Mouse (Mus musculus): ENCODE measurements around the gene Cdc42se1. TPM values are rescaled to one million over a fixed set of nuclear protein-coding genes. Genes with fewer than 3 reads are reported as not detected.

Gene Cdc42se1
- polyA plus RNA-seq, 2 experiments: 76.1 to 126 TPM

DNA sequence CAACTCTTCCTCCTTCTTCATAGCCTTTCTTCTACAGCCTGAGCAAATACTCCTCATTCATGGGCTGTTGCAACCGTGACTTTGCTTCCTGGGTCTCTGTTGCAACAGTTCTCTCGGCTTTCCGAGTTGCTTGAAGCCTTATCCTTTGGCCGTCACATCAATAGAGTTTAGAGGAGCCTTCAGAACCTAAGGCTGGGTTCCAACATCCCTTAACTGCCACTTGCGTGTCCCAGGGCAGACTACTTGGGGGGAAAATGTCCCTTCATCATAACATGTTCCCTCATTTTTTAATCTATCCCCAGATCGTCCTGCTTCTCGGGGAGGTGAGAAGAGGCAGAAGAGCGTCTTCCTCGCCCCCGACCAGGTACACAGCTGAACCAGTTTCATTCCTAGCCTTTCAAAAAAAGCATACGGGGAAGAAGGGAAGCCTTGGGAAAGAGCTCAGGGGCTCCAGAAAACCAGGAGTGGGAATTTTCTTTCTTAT, 53.9 kb downstream of the Cdc42se1 start:
- 2% methylated on average over 11 of the region's 11 CpGs for WGBS
- peaks cover 13% of the 10 kb centered on the region for H3K4me1 ChIP-seq (ENCODE audit: control insufficient read depth, insufficient read depth, low read length)
- H3K9me3 ChIP-seq (ENCODE audit: control insufficient read depth, low read length): no peaks in the 10 kb centered on the region
- ATAC-seq (ENCODE audit: low FRiP score, low read depth): no peak
- peak overlapping the region; percentile 77 for H3K4me3 ChIP-seq (replicated peaks; ENCODE audit: low read length)
- no peak for TF ChIP-seq POLR2A (IDR thresholded peaks at IDR 0.05; ENCODE audit: borderline replicate concordance, extremely low read depth, insufficient read depth, insufficient read length)
- peak overlapping the region; percentile 92 for H3K27ac ChIP-seq (replicated peaks; ENCODE audit: low read depth, low read length)
- H3K36me3 ChIP-seq (ENCODE audit: control insufficient read depth, insufficient read depth, low read length): 0 out of 2 replicates have a peak, but pooled peaks cover 4% of the 10 kb centered on the region
- H3K4me2 ChIP-seq (replicated peaks; ENCODE audit: low read depth, low read length, severe bottlenecking): peak overlapping the region; percentile 68
- peak overlapping the region; percentile 67 for H3K9ac ChIP-seq (ENCODE audit: low read depth, low read length, severe bottlenecking)
- peak; percentile 20 for DNase-seq (ENCODE audit: low spot score)
- H3K27me3 ChIP-seq (ENCODE audit: control insufficient read depth, insufficient read depth, low read length): no peaks in the 10 kb centered on the region

DNA sequence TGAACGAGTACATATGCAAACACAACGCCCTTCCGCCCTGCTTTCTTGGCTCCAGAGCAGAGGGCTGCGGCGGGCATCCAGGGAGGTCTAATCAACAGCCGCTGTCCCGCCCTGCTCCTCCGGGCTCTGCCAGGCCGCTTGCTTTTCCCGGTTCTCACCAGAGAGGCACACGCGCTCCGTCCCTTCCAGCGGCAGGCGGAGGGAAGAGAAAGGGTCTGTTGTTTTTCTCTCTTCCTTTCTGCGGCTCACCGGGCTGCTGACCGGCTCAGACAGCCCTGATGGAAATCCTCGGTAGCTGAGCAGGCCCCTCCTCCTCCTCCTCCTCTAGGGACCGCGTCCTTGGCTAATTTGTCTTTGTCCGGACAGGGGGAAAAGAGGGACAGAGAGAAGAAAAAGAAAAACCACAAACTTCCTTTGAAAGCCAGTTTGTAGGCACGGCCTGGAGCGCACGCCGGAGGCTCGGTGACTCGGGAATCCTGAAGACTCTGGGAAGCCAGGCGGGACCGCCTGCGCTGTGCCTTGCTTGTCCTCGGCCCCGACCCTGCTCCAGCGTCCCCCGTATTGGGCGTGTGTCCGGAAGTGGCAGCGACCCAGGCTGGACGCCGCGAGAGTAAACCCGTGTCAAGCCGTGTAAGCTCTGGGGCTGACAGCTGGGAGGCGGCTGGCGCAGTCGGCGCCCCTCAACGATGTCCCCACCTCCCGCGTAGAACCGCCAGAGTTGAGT, 54.5 kb downstream of the Cdc42se1 start:
- ATAC-seq (ENCODE audit: low FRiP score, low read depth): peak; percentile 71
- WGBS: under 1% methylated on average over 44 of the region's 51 CpGs

DNA sequence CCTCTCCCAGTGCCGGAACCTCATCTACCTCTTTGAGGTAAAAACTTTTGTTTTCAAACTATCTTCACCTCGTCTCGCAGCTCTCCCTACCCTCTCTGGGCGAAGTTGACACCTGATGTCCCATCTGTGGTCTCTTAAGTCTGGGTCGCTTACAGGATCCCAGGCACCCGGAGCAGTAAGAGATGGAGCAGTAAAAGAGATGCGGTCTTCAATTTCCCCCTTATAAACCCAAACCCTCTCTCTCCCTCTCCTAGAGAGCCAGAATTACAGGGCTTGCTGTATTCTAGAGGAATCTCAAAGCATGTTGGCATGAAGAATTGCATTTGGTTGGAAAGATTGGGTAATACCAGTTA, 55.0 kb downstream of the Cdc42se1 start:
- no peak for TF ChIP-seq POLR2A (IDR thresholded peaks at IDR 0.05; ENCODE audit: borderline replicate concordance, extremely low read depth, insufficient read depth, insufficient read length)
- peaks cover 13% of the 10 kb centered on the region for H3K4me1 ChIP-seq (ENCODE audit: control insufficient read depth, insufficient read depth, low read length)
- H3K9me3 ChIP-seq (ENCODE audit: control insufficient read depth, low read length): no peaks in the 10 kb centered on the region
- ATAC-seq (ENCODE audit: low FRiP score, low read depth) (no peak), DNase-seq (ENCODE audit: low spot score) (no peak)
- H3K27ac ChIP-seq (replicated peaks; ENCODE audit: low read depth, low read length): peak overlapping the region; percentile 92
- peaks cover 16% of the 10 kb centered on the region for H3K36me3 ChIP-seq (ENCODE audit: control insufficient read depth, insufficient read depth, low read length)
- H3K4me3 ChIP-seq (replicated peaks; ENCODE audit: low read length): peak overlapping the region; percentile 77
- H3K27me3 ChIP-seq (ENCODE audit: control insufficient read depth, insufficient read depth, low read length): no peaks in the 10 kb centered on the region
- H3K4me2 ChIP-seq (replicated peaks; ENCODE audit: low read depth, low read length, severe bottlenecking): peak overlapping the region; percentile 68
- WGBS: 2% methylated on average over 7 of the region's 7 CpGs
- H3K9ac ChIP-seq (ENCODE audit: low read depth, low read length, severe bottlenecking): peak overlapping the region; percentile 67

More for the DNA sequence above, 54.5 kb downstream of the Cdc42se1 start:
- H3K9me3 ChIP-seq (ENCODE audit: control insufficient read depth, low read length): no peaks in the 10 kb centered on the region
- peak; percentile 82 for DNase-seq (ENCODE audit: low spot score)
- peak overlapping the region; percentile 68 for H3K4me2 ChIP-seq (replicated peaks; ENCODE audit: low read depth, low read length, severe bottlenecking)
- peak overlapping the region; percentile 67 for H3K9ac ChIP-seq (ENCODE audit: low read depth, low read length, severe bottlenecking)
- H3K4me3 ChIP-seq (replicated peaks; ENCODE audit: low read length): peak overlapping the region; percentile 77
- no peaks in the 10 kb centered on the region for H3K27me3 ChIP-seq (ENCODE audit: control insufficient read depth, insufficient read depth, low read length)
- TF ChIP-seq POLR2A (IDR thresholded peaks at IDR 0.05; ENCODE audit: borderline replicate concordance, extremely low read depth, insufficient read depth, insufficient read length): peak; percentile 93; the same call in 1 of the 2 replicates
- H3K36me3 ChIP-seq (ENCODE audit: control insufficient read depth, insufficient read depth, low read length): peaks cover 10% of the 10 kb centered on the region
- H3K27ac ChIP-seq (replicated peaks; ENCODE audit: low read depth, low read length): peak overlapping the region; percentile 92
- peaks cover 13% of the 10 kb centered on the region for H3K4me1 ChIP-seq (ENCODE audit: control insufficient read depth, insufficient read depth, low read length)

DNA sequence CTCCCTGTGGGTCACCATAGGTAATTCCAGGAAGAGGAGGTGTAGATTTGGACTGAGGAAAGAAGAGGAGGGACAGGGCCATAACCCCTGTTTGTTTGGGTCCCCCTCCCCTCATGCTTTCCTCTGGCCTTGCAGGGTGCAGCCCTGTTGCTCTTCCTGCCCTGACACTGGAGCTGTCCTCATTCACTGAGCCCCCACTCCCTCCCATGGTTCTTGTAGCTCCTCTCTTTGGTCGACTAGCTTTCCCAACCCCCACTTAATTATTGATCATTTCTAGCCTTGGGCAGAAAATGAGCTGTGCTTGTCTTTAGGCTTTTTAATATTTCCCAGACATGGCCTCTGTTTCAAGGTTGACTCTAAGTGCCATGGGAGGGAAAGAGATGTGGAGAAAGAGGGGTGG, 55.5 kb downstream of the Cdc42se1 start:
- no peak overlapping the region for H3K27ac ChIP-seq (replicated peaks; ENCODE audit: low read depth, low read length)
- peaks cover 21% of the 10 kb centered on the region for H3K36me3 ChIP-seq (ENCODE audit: control insufficient read depth, insufficient read depth, low read length)
- H3K4me3 ChIP-seq (replicated peaks; ENCODE audit: low read length): peak overlapping the region; percentile 77
- peaks cover 13% of the 10 kb centered on the region for H3K4me1 ChIP-seq (ENCODE audit: control insufficient read depth, insufficient read depth, low read length)
- H3K9me3 ChIP-seq (ENCODE audit: control insufficient read depth, low read length): no peaks in the 10 kb centered on the region
- ATAC-seq (ENCODE audit: low FRiP score, low read depth): no peak
- H3K27me3 ChIP-seq (ENCODE audit: control insufficient read depth, insufficient read depth, low read length): no peaks in the 10 kb centered on the region
- 8% methylated on average over 1 of the region's 1 CpGs for WGBS
- TF ChIP-seq POLR2A (IDR thresholded peaks at IDR 0.05; ENCODE audit: borderline replicate concordance, extremely low read depth, insufficient read depth, insufficient read length): no peak
- H3K9ac ChIP-seq (ENCODE audit: low read depth, low read length, severe bottlenecking): peak overlapping the region; percentile 67
- H3K4me2 ChIP-seq (replicated peaks; ENCODE audit: low read depth, low read length, severe bottlenecking): peak overlapping the region; percentile 68
- no peak for DNase-seq (ENCODE audit: low spot score)

DNA sequence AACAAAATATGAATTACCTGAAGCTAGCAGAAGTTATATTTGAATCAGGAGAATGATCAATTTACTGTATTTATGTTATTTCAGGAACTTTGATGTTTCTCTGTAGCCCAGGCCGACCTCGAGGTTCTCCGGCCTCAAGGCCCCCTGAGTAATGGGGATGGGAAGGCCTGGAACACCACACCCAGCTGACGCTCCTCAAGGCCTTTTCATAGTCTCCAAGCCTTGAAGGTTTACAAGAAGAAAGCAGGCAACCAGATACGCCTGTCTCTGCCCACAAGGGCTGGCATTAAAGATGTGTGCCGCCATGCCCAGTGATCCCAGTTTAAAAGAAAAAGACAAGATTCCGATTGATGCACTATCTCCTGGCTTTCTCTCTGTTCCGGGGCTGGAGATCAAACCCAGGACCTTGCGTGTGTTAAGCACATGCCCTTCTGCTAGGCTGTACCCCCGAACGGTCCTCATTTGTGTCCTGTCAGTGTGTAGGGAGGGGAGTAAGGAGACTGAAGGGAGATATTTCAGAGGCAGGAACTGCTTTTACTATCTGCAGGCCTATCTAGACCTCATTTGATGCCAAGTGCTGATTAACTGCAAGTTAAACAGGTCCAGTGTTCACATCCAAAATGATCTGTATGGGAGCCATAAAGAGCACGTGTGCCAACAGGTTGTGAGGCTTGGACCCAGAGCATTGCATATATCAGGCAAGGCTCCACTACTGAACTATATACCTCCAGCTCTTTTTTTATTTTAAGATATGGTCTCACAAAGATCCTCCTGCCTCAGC, 56.2 kb downstream of the Cdc42se1 start:
- no peak for ATAC-seq (ENCODE audit: low FRiP score, low read depth)
- WGBS: 85% methylated on average over 12 of the region's 12 CpGs
- H3K4me1 ChIP-seq (ENCODE audit: control insufficient read depth, insufficient read depth, low read length): peaks cover 13% of the 10 kb centered on the region
- no peaks in the 10 kb centered on the region for H3K27me3 ChIP-seq (ENCODE audit: control insufficient read depth, insufficient read depth, low read length)
- H3K27ac ChIP-seq (replicated peaks; ENCODE audit: low read depth, low read length): no peak overlapping the region
- peaks cover 25% of the 10 kb centered on the region for H3K36me3 ChIP-seq (ENCODE audit: control insufficient read depth, insufficient read depth, low read length)
- H3K9me3 ChIP-seq (ENCODE audit: control insufficient read depth, low read length): no peaks in the 10 kb centered on the region
- peak overlapping the region; percentile 77; the same call in 1 of the 2 replicates for H3K4me3 ChIP-seq (replicated peaks; ENCODE audit: low read length)
- H3K9ac ChIP-seq (ENCODE audit: low read depth, low read length, severe bottlenecking): no peak overlapping the region
- TF ChIP-seq POLR2A (IDR thresholded peaks at IDR 0.05; ENCODE audit: borderline replicate concordance, extremely low read depth, insufficient read depth, insufficient read length): no peak
- peak overlapping the region; percentile 68 for H3K4me2 ChIP-seq (replicated peaks; ENCODE audit: low read depth, low read length, severe bottlenecking)
- DNase-seq (ENCODE audit: low spot score): no peak
